Mouse (Mus musculus): ENCODE measurements around the gene Sacs.

Sacs gene

GRCm38 (mm10) chr14:61238751-61239150 is 100.5 kb downstream of the Sacs start:
- DNase-seq (ENCODE audit: low spot score) = no peak

- no peak for DNase-seq (ENCODE audit: low spot score)
Observed at GRCm38 (mm10) chr14:61242611-61243010, 104.4 kb downstream of the Sacs start.

- DNase-seq (ENCODE audit: low spot score) = no peak
Observed at GRCm38 (mm10) chr14:61246444-61246843, 108.2 kb downstream of the Sacs start.

GRCm38 (mm10) chr14:61252596-61253388 is 114.5 kb downstream of the Sacs start:
- no peak for DNase-seq (ENCODE audit: low spot score)

GRCm38 (mm10) chr14:61258352-61258751 is 120.1 kb downstream of the Sacs start, which contains the start of gene Sgcg:
TSS of gene Sgcg (minus strand) at chr14:61258490.
- DNase-seq (ENCODE audit: low spot score) = no peak

- DNase-seq (ENCODE audit: low spot score) = no peak
Observed at GRCm38 (mm10) chr14:61259084-61259483, 120.8 kb downstream of the Sacs start.

- no peak for DNase-seq (ENCODE audit: low spot score)
Observed at GRCm38 (mm10) chr14:61267908-61268475, 129.7 kb downstream of the Sacs start.

GRCm38 (mm10) chr14:61274414-61275198 is 136.3 kb downstream of the Sacs start:
- DNase-seq (ENCODE audit: low spot score) = no peak

GRCm38 (mm10) chr14:61277285-61277684 is 139.0 kb downstream of the Sacs start:
- DNase-seq (ENCODE audit: low spot score) = peak; percentile 48

GRCm38 (mm10) chr14:61278676-61279300 is 140.5 kb downstream of the Sacs start:
- DNase-seq (ENCODE audit: low spot score) = no peak

GRCm38 (mm10) chr14:61288606-61289286 is 150.5 kb downstream of the Sacs start:
- DNase-seq (ENCODE audit: low spot score) = no peak
